Mouse (Mus musculus) midbrain, embryonic 12.5 days (tissue): Measurements from ENCODE around the gene Taf12. TPM values are rescaled to one million over a fixed set of nuclear protein-coding genes. Genes with fewer than 3 reads are reported as not detected.
A peak's percentile ranks its signal among the peaks of the same experiment; 100 is the strongest.
"Not testable (repeated sequence)": the region's sequence is repeated elsewhere in the genome, so short reads cannot be mapped to it uniquely, and the experiment has no call there.

ENCODE experiments used
- ATAC-seq: fragments of 200-750 bp; cut with Nextera tagmentation; 2 replicates; pipeline ENCODE4 v1.8.0; 2017; ENCODE audit warnings: low read depth, moderate TSS enrichment, moderate library complexity; ENCODE audit not compliant: low FRiP score
- H3K27ac ChIP-seq: fragments of 300-500 bp; sonication (generic); replicated peaks from 2 replicates; pipeline ENCODE4 v1.5.1; 2016; ENCODE audit warnings: mild to moderate bottlenecking
- H3K27me3 ChIP-seq: fragments of 300-500 bp; sonication (generic); 2 replicates; pipeline ENCODE4 v1.6.1; 2016; ENCODE audit warnings: mild to moderate bottlenecking
- H3K36me3 ChIP-seq: fragments of 300-500 bp; sonication (generic); 2 replicates; pipeline ENCODE4 v1.6.1; 2016
- H3K4me1 ChIP-seq: fragments of 300-500 bp; sonication (generic); 2 replicates; pipeline ENCODE4 v1.6.1; 2016
- H3K4me2 ChIP-seq: fragments of 300-500 bp; sonication (generic); replicated peaks from 2 replicates; pipeline ENCODE4 v1.6.1; 2016; ENCODE audit warnings: mild to moderate bottlenecking, moderate library complexity
- H3K4me3 ChIP-seq: fragments of 300-500 bp; sonication (generic); 2 replicates; pipeline ENCODE4 v1.5.1; 2016; ENCODE audit warnings: mild to moderate bottlenecking
- H3K9ac ChIP-seq: fragments of 300-500 bp; sonication (generic); replicated peaks from 2 replicates; pipeline ENCODE4 v1.6.1; 2016; ENCODE audit warnings: mild to moderate bottlenecking, moderate library complexity
- H3K9me3 ChIP-seq: fragments of 300-500 bp; sonication (generic); 2 replicates; pipeline ENCODE4 v1.6.1; 2016; ENCODE audit warnings: mild to moderate bottlenecking
- WGBS: fragments of 180-500 bp; shearing (Covaris S2); methylation state at CpG from one replicate; pipeline ENCODE4 v1.1.7; 2016; 5-methylcytosine and 5-hydroxymethylcytosine counted together
- polyA plus RNA-seq: library from polyadenylated mRNA; unstranded; fragments of >200 nt; fragmentation: Nextera tagmentation; extraction: Ambion mirVana; gene quantifications from 2 replicates; pipeline ENCODE4 v1.2.1, GENCODE M21; 2016

Taf12 gene
- polyA plus RNA-seq, 1 experiment from 2014 or later = 58.3 TPM

DNA sequence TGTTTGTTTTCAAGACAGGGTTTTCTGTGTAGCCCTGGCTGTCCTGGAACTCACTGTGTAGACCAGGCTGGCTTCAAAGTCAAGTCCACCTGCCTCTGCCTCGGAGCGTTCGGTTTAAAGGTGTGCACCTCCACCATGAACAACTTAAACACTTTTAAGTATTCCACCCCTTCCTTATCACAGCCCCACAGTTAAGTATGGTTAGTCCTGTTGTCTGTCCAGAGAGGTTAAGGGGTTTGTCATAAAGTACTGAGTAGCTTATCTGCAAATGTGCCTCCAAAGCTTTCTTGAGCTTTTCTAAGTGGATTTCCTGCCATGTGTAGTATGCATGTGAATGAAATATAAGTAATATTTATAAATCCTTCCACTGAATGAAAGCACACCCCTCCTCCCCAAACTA lies 1.8 kb downstream of the Taf12 start:
- Histone ChIP-seq H3K9ac (no peak overlapping the region), H3K9me3 (no peaks in the 10 kb centered on the region), H3K4me1 (peaks cover 19% of the 10 kb centered on the region), H3K4me3 (no peak overlapping the region), H3K4me2 (peak overlapping the region; percentile 15; the same call in 1 of the 2 replicates), H3K27ac (no peak overlapping the region), H3K27me3 (no peaks in the 10 kb centered on the region; the same call in 1 of the 2 replicates), H3K36me3 (peaks cover 5% of the 10 kb centered on the region; the same call in 1 of the 2 replicates)
- no peak for ATAC-seq
- 95% methylated on average over 3 of the region's 3 CpGs for WGBS

- peaks cover 67% of the 10 kb centered on the region for H3K36me3 ChIP-seq
These were observed 14.7 kb downstream of the Taf12 start for GRCm38 (mm10) chr4:132288840-132289239.

DNA sequence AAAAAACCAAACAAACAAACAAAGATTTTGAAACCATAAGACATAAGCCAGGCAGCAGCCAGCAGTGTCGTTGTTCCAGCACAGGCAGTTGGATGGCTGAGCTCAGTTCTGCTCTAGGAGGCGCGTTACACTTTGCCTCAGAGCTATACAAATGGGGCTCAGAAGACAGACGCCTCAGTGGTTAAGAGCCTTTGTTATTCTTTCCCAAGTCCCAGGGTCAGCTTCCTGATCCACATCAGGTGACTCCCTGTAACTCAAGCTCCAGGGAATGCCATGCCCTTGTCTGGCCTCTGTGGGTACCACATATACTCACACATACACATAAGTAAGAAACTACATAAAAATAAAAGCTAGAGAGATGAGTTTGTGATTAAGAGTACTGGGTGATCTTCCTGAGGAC lies 16.9 kb downstream of the Taf12 start:
- Histone ChIP-seq H3K4me3 (no peak overlapping the region), H3K4me2 (no peak overlapping the region), H3K27me3 (no peaks in the 10 kb centered on the region), H3K36me3 (peaks cover 56% of the 10 kb centered on the region), H3K9me3 (0 out of 2 replicates have a peak, but pooled peaks cover 3% of the 10 kb centered on the region), H3K9ac (no peak overlapping the region), H3K27ac (no peak overlapping the region), H3K4me1 (no peaks in the 10 kb centered on the region)
- no peak for ATAC-seq
- 92% methylated on average over 4 of the region's 4 CpGs for WGBS

More at GRCm38 (mm10) chr4:132288840-132289239, 14.7 kb downstream of the Taf12 start:
- H3K9ac ChIP-seq, H3K4me1 ChIP-seq, H3K4me2 ChIP-seq, H3K9me3 ChIP-seq, H3K27ac ChIP-seq, ATAC-seq, H3K4me3 ChIP-seq, H3K27me3 ChIP-seq: not testable (repeated sequence)
- 78% methylated on average over 3 of the region's 5 CpGs for WGBS

DNA sequence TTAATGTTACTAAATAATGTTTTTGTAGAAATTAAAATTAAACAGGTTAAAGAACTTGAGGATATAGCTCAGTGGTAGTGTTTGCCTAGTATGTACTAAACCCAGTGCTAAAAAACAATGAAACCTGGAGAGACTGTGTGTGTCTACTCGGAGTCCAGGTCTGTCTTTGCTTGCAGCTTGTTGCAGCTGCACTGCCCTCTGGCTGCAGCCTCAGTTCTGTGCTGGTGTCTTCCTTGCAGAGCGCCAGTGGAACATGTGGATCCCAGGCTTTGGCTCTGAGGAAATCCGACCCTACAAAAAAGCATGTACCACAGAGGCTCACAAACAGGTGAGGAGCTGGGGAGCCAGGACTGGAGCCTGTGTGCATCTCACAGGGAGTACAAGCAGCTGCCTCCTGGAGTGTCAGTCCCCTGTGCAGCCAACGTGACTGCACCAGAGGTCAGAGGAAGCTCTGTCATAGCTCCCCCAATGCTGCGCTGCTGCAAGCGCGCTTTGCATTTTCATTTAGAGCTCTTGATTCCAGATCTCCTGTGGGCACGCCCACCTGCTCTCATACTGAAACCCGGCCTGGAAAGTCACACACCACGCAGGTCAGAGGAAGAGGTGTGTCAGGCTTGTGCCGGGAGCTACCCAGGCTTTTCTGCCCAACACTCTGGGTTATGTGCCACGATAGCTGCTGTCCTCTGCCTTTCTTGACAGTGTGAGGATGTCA lies 17.6 kb downstream of the Taf12 start:
- 0 out of 2 replicates have a peak, but pooled peaks cover 3% of the 10 kb centered on the region for H3K9me3 ChIP-seq
- H3K36me3 ChIP-seq = peaks cover 50% of the 10 kb centered on the region
- H3K27me3 ChIP-seq = no peaks in the 10 kb centered on the region
- no peaks in the 10 kb centered on the region for H3K4me1 ChIP-seq
- no peak overlapping the region for H3K4me3 ChIP-seq
- H3K9ac ChIP-seq = no peak overlapping the region
- H3K27ac ChIP-seq = no peak overlapping the region
- no peak for ATAC-seq
- no peak overlapping the region for H3K4me2 ChIP-seq
- WGBS = 80% methylated on average over 12 of the region's 12 CpGs

GRCm38 (mm10) chr4:132292988-132293387 lies 18.8 kb downstream of the Taf12 start:
- H3K27me3 ChIP-seq = no peaks in the 10 kb centered on the region
- H3K9ac ChIP-seq = no peak overlapping the region
- no peak overlapping the region for H3K4me2 ChIP-seq
- no peak for ATAC-seq
- 0 out of 2 replicates have a peak, but pooled peaks cover 3% of the 10 kb centered on the region for H3K9me3 ChIP-seq
- no peak overlapping the region for H3K27ac ChIP-seq
- no peaks in the 10 kb centered on the region for H3K4me1 ChIP-seq
- H3K4me3 ChIP-seq = no peak overlapping the region
- H3K36me3 ChIP-seq = peaks cover 44% of the 10 kb centered on the region
- WGBS = 37% methylated on average over 4 of the region's 4 CpGs

DNA sequence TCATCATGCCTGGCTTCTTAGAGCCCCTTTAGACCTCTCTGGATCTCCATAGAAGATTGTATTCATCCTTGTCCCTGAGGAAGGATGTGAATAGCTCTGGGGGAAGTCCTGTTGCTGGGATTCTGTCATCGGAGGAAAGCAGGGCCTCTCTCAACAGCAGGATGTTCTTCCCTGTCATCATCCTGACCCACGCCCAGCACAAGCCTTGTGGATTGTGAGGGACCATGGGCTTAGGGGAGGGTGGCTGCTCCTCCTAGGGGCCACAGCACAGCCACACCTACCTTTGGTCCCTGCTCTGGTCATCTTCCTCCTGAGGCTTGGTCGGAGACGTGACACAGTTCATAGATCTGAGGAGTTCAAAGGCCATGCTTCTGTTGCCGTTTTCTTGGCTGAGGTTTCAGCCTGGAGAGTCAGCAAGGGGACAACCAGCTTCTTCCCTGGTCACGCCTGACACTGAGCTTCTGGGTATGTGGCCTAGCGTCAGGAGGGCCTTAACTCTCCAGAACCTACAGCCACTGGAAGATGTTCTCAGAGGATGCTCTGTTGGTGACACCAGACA lies 19.6 kb downstream of the Taf12 start:
- ATAC-seq = no peak
- H3K4me1 ChIP-seq = no peaks in the 10 kb centered on the region
- 0 out of 2 replicates have a peak, but pooled peaks cover 3% of the 10 kb centered on the region for H3K9me3 ChIP-seq
- H3K36me3 ChIP-seq = peaks cover 44% of the 10 kb centered on the region
- WGBS = 90% methylated on average over 7 of the region's 7 CpGs
- no peaks in the 10 kb centered on the region for H3K27me3 ChIP-seq
- H3K4me3 ChIP-seq = no peak overlapping the region
- no peak overlapping the region for H3K27ac ChIP-seq
- no peak overlapping the region for H3K9ac ChIP-seq
- H3K4me2 ChIP-seq = no peak overlapping the region

DNA sequence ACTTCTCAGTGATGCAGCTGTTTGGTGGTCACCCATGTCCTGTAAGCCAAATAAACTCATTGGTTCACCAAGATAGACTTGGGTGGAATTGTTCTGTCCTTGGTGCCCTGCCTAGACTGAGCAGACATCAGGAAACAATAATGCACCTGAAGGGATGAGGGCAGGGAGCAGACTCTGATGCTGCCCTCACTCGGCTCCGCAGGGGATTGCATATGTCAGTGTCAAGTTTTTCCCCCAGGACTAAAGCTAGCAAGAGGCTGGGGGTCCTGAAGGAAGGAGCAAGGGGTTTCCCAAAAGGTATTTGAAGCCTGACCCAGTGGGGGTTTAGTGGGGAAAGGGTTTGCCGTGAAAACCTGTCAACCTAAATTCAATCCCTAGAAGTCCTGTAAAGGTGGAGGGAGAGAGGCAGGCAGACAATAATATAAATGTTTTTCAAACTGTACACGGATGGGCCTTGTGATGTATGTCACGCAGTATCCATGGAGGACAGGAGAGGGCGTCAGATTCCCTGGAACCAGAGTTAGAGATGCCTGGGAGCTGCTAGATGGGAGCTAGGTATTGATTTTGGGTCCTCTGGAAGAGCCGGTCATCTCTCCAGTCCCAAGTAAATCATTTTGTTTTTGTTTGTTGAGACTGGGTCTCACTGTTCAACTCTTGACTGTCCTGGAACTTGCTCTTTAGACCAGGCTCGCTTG lies 21.7 kb downstream of the Taf12 start:
- Histone ChIP-seq H3K4me2 (no peak overlapping the region), H3K4me3 (no peak overlapping the region), H3K27ac (no peak overlapping the region), H3K36me3 (peaks cover 38% of the 10 kb centered on the region), H3K27me3 (no peaks in the 10 kb centered on the region), H3K9me3 (0 out of 2 replicates have a peak, but pooled peaks cover 3% of the 10 kb centered on the region), H3K4me1 (no peaks in the 10 kb centered on the region), H3K9ac (no peak overlapping the region)
- ATAC-seq = no peak
- 49% methylated on average over 8 of the region's 8 CpGs for WGBS

DNA sequence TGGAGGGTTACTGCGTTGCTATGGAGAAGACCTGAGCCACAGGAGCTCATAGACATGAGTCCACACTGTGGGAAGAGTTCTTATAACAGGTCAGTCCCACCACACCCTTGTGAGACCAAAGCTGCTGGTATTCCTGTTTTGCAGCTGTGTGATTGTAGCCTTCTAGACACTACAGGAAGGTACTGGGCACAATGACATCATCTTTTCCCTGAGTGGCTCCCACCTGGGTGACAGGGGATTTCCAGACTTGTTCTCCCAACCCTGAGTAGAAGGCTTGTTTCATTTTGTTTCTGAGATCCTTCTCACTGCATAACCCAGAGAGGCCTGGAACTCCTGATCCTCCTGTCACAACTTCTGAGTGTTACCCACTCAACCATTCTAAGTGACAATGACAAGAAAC lies 25.7 kb downstream of the Taf12 start:
- H3K27me3 ChIP-seq = no peaks in the 10 kb centered on the region
- 91% methylated on average over 1 of the region's 1 CpGs for WGBS
- H3K27ac ChIP-seq = no peak overlapping the region
- no peaks in the 10 kb centered on the region for H3K36me3 ChIP-seq
- H3K9ac ChIP-seq = no peak overlapping the region
- H3K4me2 ChIP-seq = no peak overlapping the region
- no peaks in the 10 kb centered on the region for H3K9me3 ChIP-seq
- ATAC-seq = no peak
- no peak overlapping the region for H3K4me3 ChIP-seq
- peaks cover 7% of the 10 kb centered on the region; the same call in 1 of the 2 replicates for H3K4me1 ChIP-seq

- Histone ChIP-seq H3K9ac (no peak overlapping the region), H3K36me3 (no peaks in the 10 kb centered on the region), H3K27me3 (no peaks in the 10 kb centered on the region), H3K4me1 (peaks cover 7% of the 10 kb centered on the region; the same call in 1 of the 2 replicates), H3K9me3 (no peaks in the 10 kb centered on the region), H3K27ac (no peak overlapping the region), H3K4me2 (no peak overlapping the region), H3K4me3 (no peak overlapping the region)
- ATAC-seq = no peak
- 93% methylated on average over 6 of the region's 6 CpGs for WGBS
These were observed 27.3 kb downstream of the Taf12 start for GRCm38 (mm10) chr4:132301486-132301885.

- H3K27ac ChIP-seq = no peak overlapping the region
These were observed 28.1 kb downstream of the Taf12 start for GRCm38 (mm10) chr4:132301965-132302938.

GRCm38 (mm10) chr4:132302939-132303479 lies 28.8 kb downstream of the Taf12 start, which contains the start of gene Rab42:
Gene Rab42, minus strand, starts transcription at chr4:132303385.
- Histone ChIP-seq H3K27ac (no peak within 1 kb of the TSS), H3K36me3 (no peaks in the 10 kb centered on the region), H3K27me3 (no peaks in the 10 kb centered on the region), H3K4me1 (peaks cover 7% of the 10 kb centered on the region; the same call in 1 of the 2 replicates), H3K9me3 (no peaks in the 10 kb centered on the region), H3K4me2 (peak within 1 kb of the TSS; percentile 61), H3K9ac (peak within 1 kb of the TSS; percentile 58), H3K4me3 (peak within 1 kb of the TSS; percentile 45)
- peak; percentile 38 for ATAC-seq
- WGBS = 2% methylated on average over 30 of the region's 31 CpGs

More at GRCm38 (mm10) chr4:132301965-132302938, 28.1 kb downstream of the Taf12 start:
- H3K4me2 ChIP-seq = peak overlapping the region; percentile 61
- ATAC-seq = no peak
- WGBS = 71% methylated on average over 16 of the region's 16 CpGs
- no peaks in the 10 kb centered on the region for H3K36me3 ChIP-seq
- peak overlapping the region; percentile 45 for H3K4me3 ChIP-seq
- H3K9ac ChIP-seq = no peak overlapping the region
- H3K9me3 ChIP-seq = no peaks in the 10 kb centered on the region
- peaks cover 7% of the 10 kb centered on the region; the same call in 1 of the 2 replicates for H3K4me1 ChIP-seq
- H3K27me3 ChIP-seq = no peaks in the 10 kb centered on the region
